In genomic region chr4:82321008-82321407, GRCm38 (mm10) we compare ENCODE assay signal across 14 mouse cellular contexts.
"Had no signal": no experiment of that assay in that cellular context is flagged by ENCODE, and none has a peak within 500 bp of the region (broad histone marks: within the 10 kb centered on the region; RNA-seq: fewer than 3 reads in every experiment).

No protein-coding gene starts in this region.

- H3K4me3 ChIP-seq: limb, embryonic 12.5 days; midbrain, embryonic 10.5 days; midbrain, embryonic 15.5 days had no signal

- H3K27me3 ChIP-seq: limb, embryonic 12.5 days; midbrain, embryonic 15.5 days had no signal

- H3K27ac ChIP-seq: kidney, postnatal 0 days; limb, embryonic 12.5 days; liver, embryonic 14.5 days; midbrain, embryonic 10.5 days; midbrain, embryonic 15.5 days; stomach, postnatal 0 days had no signal

- H3K4me2 ChIP-seq: limb, embryonic 12.5 days; midbrain, embryonic 15.5 days had no signal

- H3K9ac ChIP-seq: limb, embryonic 12.5 days; liver, embryonic 14.5 days; midbrain, embryonic 15.5 days had no signal

- H3K9me3 ChIP-seq: limb, embryonic 12.5 days; midbrain, embryonic 10.5 days; midbrain, embryonic 15.5 days had no signal

- H3K4me1 ChIP-seq: midbrain, embryonic 10.5 days; midbrain, embryonic 15.5 days had no signal

- H3K36me3 ChIP-seq: midbrain, embryonic 15.5 days had no signal

- DNase-seq: kidney, adult 8-10 months; kidney, postnatal 36 days; layer of hippocampus, adult 9-11 months; layer of hippocampus, postnatal 36 days; liver; lung, adult 18-20 months; right cerebral cortex, postnatal 14 days; thymus, postnatal 4 days had no signal

- ATAC-seq: midbrain, embryonic 15.5 days had no signal
